Mouse (Mus musculus) cortical plate, adult 2 months (tissue): Measurements from ENCODE around the gene Mphosph9. TPM values are rescaled to one million over a fixed set of nuclear protein-coding genes. Genes with fewer than 3 reads are reported as not detected.

Source experiments
- H3K27ac ChIP-seq: fragments of 200-500 bp; 2 replicates; pipeline ENCODE4 v1.5.1; 2012; ENCODE audit warnings: low read length, control low read depth, inconsistent platforms; ENCODE audit not compliant: insufficient read depth
- H3K4me1 ChIP-seq: fragments of 200-500 bp; 2 replicates; pipeline ENCODE4 v1.6.1; 2011; ENCODE audit warnings: low read length; ENCODE audit not compliant: control insufficient read depth, insufficient read depth
- H3K4me3 ChIP-seq: fragments of 200-500 bp; 2 replicates; pipeline ENCODE4 v1.5.1; 2011; ENCODE audit warnings: mild to moderate bottlenecking, low read length, control low read depth; ENCODE audit not compliant: insufficient read depth
- CTCF ChIP-seq: fragments of 200-500 bp; IDR thresholded peaks from 2 replicates; pipeline ENCODE4 v1.5.1; 2011; ENCODE audit warnings: mild to moderate bottlenecking, control low read depth, low read length; ENCODE audit not compliant: insufficient read depth; ENCODE audit errors: extremely low read depth
- POLR2A ChIP-seq: fragments of 200-500 bp; IDR thresholded peaks from 2 replicates; pipeline ENCODE4 v1.6.1; 2011; ENCODE audit warnings: mild to moderate bottlenecking, low read length, control low read depth; ENCODE audit not compliant: insufficient read depth; ENCODE audit errors: extremely low read depth
- polyA plus RNA-seq: library from polyadenylated mRNA; depleted of rRNA; stranded (reverse); fragments of >200 nt; gene quantifications from 2 replicates; pipeline ENCODE4 v1.2.3, GENCODE M21; 2012

Mphosph9 gene
- polyA plus RNA-seq, 1 experiment = 21.0 TPM

- Histone ChIP-seq H3K4me1 (peaks cover 13% of the 10 kb centered on the region; the same call in 1 of the 2 replicates), H3K27ac (0 out of 2 replicates have a peak overlapping the region, but pooled peaks have one; percentile 20), H3K4me3 (no peak overlapping the region)
- TF ChIP-seq POLR2A (no peak), CTCF (no peak)
These were observed 94.7 kb downstream of the Mphosph9 start for GRCm38 (mm10) chr5:124233144-124233465.

- Histone ChIP-seq H3K27ac (peak overlapping the region; percentile 20; the same call in 1 of the 2 replicates), H3K4me3 (no peak overlapping the region), H3K4me1 (peaks cover 13% of the 10 kb centered on the region; the same call in 1 of the 2 replicates)
- no peak for TF ChIP-seq CTCF
- TF ChIP-seq POLR2A = no peak
These were observed 95.2 kb downstream of the Mphosph9 start for GRCm38 (mm10) chr5:124232360-124233143.

GRCm38 (mm10) chr5:124230461-124230860 lies 97.3 kb downstream of the Mphosph9 start:
- no peak for TF ChIP-seq CTCF
- Histone ChIP-seq H3K4me3 (no peak overlapping the region), H3K4me1 (peaks cover 15% of the 10 kb centered on the region; the same call in 1 of the 2 replicates), H3K27ac (no peak overlapping the region)

- no peak overlapping the region for H3K27ac ChIP-seq
- no peak overlapping the region for H3K4me3 ChIP-seq
- TF ChIP-seq POLR2A (no peak), CTCF (no peak)
- H3K4me1 ChIP-seq = peaks cover 8% of the 10 kb centered on the region
These were observed 100.6 kb downstream of the Mphosph9 start for GRCm38 (mm10) chr5:124227193-124227592.

- H3K27ac ChIP-seq = 0 out of 2 replicates have a peak overlapping the region, but pooled peaks have one; percentile 33
- no peak overlapping the region for H3K4me3 ChIP-seq
- peaks cover 12% of the 10 kb centered on the region for H3K4me1 ChIP-seq
- TF ChIP-seq CTCF (no peak), POLR2A (no peak)
These were observed 101.3 kb downstream of the Mphosph9 start for GRCm38 (mm10) chr5:124226494-124226893.

- Histone ChIP-seq H3K4me3 (no peak overlapping the region), H3K27ac (0 out of 2 replicates have a peak overlapping the region, but pooled peaks have one; percentile 33), H3K4me1 (peaks cover 14% of the 10 kb centered on the region)
- TF ChIP-seq CTCF (no peak), POLR2A (no peak)
These were observed 101.9 kb downstream of the Mphosph9 start for GRCm38 (mm10) chr5:124225891-124226290.

GRCm38 (mm10) chr5:124224321-124225092 lies 103.3 kb downstream of the Mphosph9 start:
- H3K4me3 ChIP-seq = no peak overlapping the region
- H3K27ac ChIP-seq = peak overlapping the region; percentile 44
- TF ChIP-seq POLR2A (no peak), CTCF (no peak)
- peaks cover 23% of the 10 kb centered on the region for H3K4me1 ChIP-seq

GRCm38 (mm10) chr5:124223574-124223973 lies 104.2 kb downstream of the Mphosph9 start:
- 0 out of 2 replicates have a peak overlapping the region, but pooled peaks have one; percentile 88 for H3K27ac ChIP-seq

GRCm38 (mm10) chr5:124222696-124223095 lies 105.1 kb downstream of the Mphosph9 start:
- H3K4me1 ChIP-seq = peaks cover 35% of the 10 kb centered on the region
- H3K27ac ChIP-seq = peak overlapping the region; percentile 88
- TF ChIP-seq CTCF = no peak
- H3K4me3 ChIP-seq = no peak overlapping the region

More at GRCm38 (mm10) chr5:124223574-124223973, 104.2 kb downstream of the Mphosph9 start:
- TF ChIP-seq CTCF = no peak
- TF ChIP-seq POLR2A = no peak
- Histone ChIP-seq H3K4me3 (no peak overlapping the region), H3K4me1 (peaks cover 30% of the 10 kb centered on the region)
